Comparison of ENCODE assay signal across 26 mouse cellular contexts in genomic region chr6:115340084-115340483, GRCm38 (mm10).
"Had no signal": no experiment of that assay in that cellular context is flagged by ENCODE, and none has a peak within 500 bp of the region (broad histone marks: within the 10 kb centered on the region; RNA-seq: fewer than 3 reads in every experiment).

No protein-coding gene starts in this region.

- H3K27ac ChIP-seq: gastrocnemius, adult 2 months; heart, adult 2 months; heart, embryonic 13.5 days; heart, embryonic 15.5 days; hindbrain, embryonic 13.5 days; hindbrain, embryonic 15.5 days; hindbrain, postnatal 0 days; kidney, embryonic 15.5 days; kidney, postnatal 0 days; limb, embryonic 13.5 days; limb, embryonic 15.5 days; liver, embryonic 12.5 days; liver, embryonic 14.5 days had no signal

- H3K27me3 ChIP-seq: heart, embryonic 13.5 days; heart, embryonic 15.5 days; hindbrain, embryonic 13.5 days; hindbrain, embryonic 15.5 days; kidney, embryonic 15.5 days; limb, embryonic 13.5 days; limb, embryonic 15.5 days; liver, embryonic 12.5 days had no signal

- H3K4me1 ChIP-seq: hindbrain, embryonic 15.5 days; limb, embryonic 15.5 days had no signal

- H3K9ac ChIP-seq: heart, embryonic 13.5 days; heart, embryonic 15.5 days; hindbrain, embryonic 13.5 days; hindbrain, embryonic 15.5 days; kidney, embryonic 15.5 days; limb, embryonic 13.5 days; limb, embryonic 15.5 days; liver, embryonic 12.5 days; liver, embryonic 14.5 days had no signal

- ATAC-seq: hindbrain, postnatal 0 days; liver, embryonic 12.5 days had no signal

- H3K36me3 ChIP-seq: heart, embryonic 13.5 days; heart, embryonic 15.5 days; hindbrain, embryonic 13.5 days; hindbrain, embryonic 15.5 days; kidney, embryonic 15.5 days; limb, embryonic 13.5 days; limb, embryonic 15.5 days; liver, embryonic 12.5 days had no signal

- H3K4me2 ChIP-seq: heart, embryonic 11.5 days; heart, embryonic 13.5 days; heart, embryonic 15.5 days; hindbrain, embryonic 13.5 days; hindbrain, embryonic 15.5 days; kidney, embryonic 15.5 days; limb, embryonic 13.5 days; limb, embryonic 15.5 days; liver, embryonic 12.5 days had no signal

- DNase-seq: gastrocnemius, adult 2 months; gastrocnemius, postnatal 10 days; gastrocnemius, postnatal 25 days; heart, adult 2 months; heart, postnatal 14 days; heart, postnatal 36 days; kidney, adult 11 months; kidney, adult 2 months; kidney, adult 9 months; kidney, postnatal 14 days; kidney, postnatal 36 days; layer of hippocampus, adult 9-11 months; layer of hippocampus, postnatal 36 days; left cerebral cortex, postnatal 4 days had no signal

- H3K9me3 ChIP-seq: heart, embryonic 13.5 days; heart, embryonic 15.5 days; hindbrain, embryonic 13.5 days; hindbrain, embryonic 15.5 days; kidney, embryonic 15.5 days; limb, embryonic 13.5 days; limb, embryonic 15.5 days; liver, embryonic 12.5 days had no signal

- H3K4me3 ChIP-seq: gastrocnemius, adult 2 months; heart, adult 2 months; heart, embryonic 13.5 days; heart, embryonic 15.5 days; hindbrain, embryonic 13.5 days; hindbrain, embryonic 15.5 days; kidney, embryonic 15.5 days; limb, embryonic 13.5 days; limb, embryonic 15.5 days; liver, embryonic 12.5 days had no signal
